Mouse (Mus musculus) inflammation-experienced regulatory T-cells, adult 6 months (primary cell): Measurements from ENCODE around the gene Anxa6. TPM values are rescaled to one million over a fixed set of nuclear protein-coding genes. Genes with fewer than 3 reads are reported as not detected.
"Not testable (repeated sequence)": the region's sequence is repeated elsewhere in the genome, so short reads cannot be mapped to it uniquely, and the experiment has no call there.

Source experiments
- ATAC-seq: one replicate; pipeline ENCODE4 v1.8.0; 2017
- polyA plus RNA-seq, 3 experiments: library from polyadenylated mRNA; unstranded; fragments of 100-300 nt; shearing (Covaris generic); gene quantifications; one replicate each; pipeline ENCODE4 v1.2.1; 2017

Gene Anxa6
- polyA plus RNA-seq, 3 experiments from 2014 or later = 347 to 625 (median 370) TPM

- peak; percentile 42 for ATAC-seq
These were observed 74.6 kb downstream of the Anxa6 start for GRCm38 (mm10) chr11:54958571-54959073.

- not testable (repeated sequence) for ATAC-seq
These were observed 75.5 kb downstream of the Anxa6 start for GRCm38 (mm10) chr11:54957708-54958107.

GRCm38 (mm10) chr11:54956912-54957311, 76.3 kb downstream of the Anxa6 start:
- ATAC-seq = peak; percentile 27

DNA sequence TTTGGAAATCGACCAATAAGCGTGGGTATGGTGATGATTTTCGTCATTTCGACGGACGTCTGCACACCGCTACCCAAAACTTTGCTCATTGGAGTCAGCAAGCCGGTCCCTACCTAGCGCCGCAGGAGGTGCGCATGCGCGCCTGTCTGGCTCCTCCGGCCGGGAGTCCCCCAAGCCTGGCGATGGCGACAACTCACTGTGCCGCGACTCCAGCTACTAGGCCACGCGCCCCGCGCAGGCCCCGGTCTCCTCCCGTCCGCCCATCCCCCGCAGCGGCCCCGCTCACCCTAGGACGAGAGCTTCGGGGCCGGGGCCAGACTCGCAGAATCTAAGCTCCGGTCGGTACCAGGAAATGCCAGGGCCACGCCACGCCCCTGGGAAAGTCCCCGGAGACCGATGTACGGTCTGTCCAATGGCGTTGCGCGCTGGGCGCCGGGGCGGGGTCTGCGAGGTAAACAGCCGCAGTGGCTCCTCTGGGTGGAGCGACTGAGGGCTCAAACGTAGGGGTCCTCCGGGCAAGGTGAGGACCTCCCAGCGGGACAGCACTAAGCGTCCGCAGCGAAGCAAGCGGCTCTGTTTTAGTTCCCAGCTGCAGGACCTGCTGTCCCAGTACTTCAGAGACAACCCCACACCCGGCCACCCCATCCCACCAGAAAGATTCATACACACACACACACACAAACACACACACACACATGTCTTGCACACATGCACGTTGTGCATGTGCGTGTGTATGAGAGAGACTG, 77.3 kb downstream of the Anxa6 start:
- peak; percentile 67 for ATAC-seq

DNA sequence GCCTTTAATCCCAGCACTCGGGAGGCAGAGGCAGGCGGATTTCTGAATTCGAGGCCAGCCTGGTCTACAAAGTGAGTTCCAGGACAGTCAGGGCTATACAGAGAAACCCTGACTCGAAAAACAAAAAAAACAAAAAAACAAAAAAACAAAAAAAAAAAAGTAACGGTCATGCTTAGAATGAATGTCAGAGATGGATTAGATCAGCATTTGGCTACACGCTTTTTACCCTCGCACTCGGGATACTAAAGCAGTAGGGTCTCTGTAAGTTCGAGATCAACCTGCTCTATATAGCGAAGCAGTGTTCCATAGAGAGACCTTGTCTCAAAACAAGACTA, 77.9 kb downstream of the Anxa6 start:
- ATAC-seq = not testable (repeated sequence)

DNA sequence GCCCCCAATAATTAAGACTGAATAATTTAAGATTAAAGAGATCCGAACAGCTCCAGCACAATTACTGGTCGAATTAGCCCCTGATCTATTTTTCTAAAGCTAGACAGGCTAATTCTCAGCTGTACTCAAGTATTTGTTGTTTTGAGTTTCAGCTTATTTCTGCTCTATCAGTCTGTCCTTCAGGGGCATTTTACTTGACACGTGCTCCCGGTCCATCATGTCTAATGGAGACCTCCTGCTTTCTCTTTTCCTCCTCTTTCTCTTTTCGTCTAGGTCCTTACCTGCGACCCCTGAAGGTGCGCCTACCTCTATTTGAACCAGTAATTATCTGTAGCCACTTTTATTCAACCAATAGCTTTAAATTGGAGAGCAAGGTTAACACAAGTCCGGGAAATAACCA, 78.5 kb downstream of the Anxa6 start:
- no peak for ATAC-seq

GRCm38 (mm10) chr11:54953993-54954446, 79.2 kb downstream of the Anxa6 start:
- peak; percentile 7 for ATAC-seq

- peak; percentile 12 for ATAC-seq
These were observed 80.6 kb downstream of the Anxa6 start for GRCm38 (mm10) chr11:54952651-54953050.

- no peak for ATAC-seq
These were observed 82.6 kb downstream of the Anxa6 start for GRCm38 (mm10) chr11:54950684-54951083.

- ATAC-seq = no peak
These were observed 83.5 kb downstream of the Anxa6 start for GRCm38 (mm10) chr11:54949717-54950116.

DNA sequence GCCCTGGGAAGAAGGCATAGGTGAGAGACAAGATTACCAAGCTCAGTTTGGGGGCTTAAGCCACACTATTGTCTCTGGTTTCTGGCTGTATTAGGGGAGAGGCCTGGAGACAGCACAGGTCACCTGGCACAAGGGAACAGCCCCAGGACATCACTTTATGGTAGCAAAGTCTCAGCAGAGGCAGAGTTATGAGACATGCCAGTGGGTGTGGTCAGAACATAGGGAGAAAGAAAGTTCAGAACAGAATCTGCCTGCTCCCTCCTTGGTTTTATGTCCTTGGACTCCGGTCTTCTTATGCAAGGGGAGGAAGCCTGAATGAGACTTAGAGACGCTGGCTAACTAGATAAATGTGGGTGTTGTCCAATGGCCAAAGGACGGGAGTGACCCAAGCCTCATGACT, 88.5 kb downstream of the Anxa6 start:
- ATAC-seq = no peak

DNA sequence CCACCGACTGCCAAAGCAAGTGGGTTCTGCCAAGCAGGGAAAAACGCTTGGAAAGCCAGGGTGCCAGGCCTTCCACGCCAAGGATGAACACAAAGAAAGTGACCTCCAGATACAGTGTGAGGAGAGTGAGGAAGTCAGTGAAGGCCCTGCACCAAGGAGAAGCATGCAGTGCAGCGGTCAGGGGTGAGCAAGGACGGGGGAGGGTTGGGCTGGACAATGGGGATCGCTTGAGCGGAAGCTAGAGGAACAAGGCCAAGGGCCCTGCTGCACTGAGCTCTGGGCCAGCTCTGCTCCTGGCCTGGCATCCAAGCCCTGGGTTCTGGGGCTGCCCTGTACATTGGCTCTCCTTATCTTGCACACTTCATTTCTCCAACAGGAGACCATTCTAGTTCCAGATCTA, 93.2 kb downstream of the Anxa6 start:
- no peak for ATAC-seq

- ATAC-seq = no peak
These were observed 93.7 kb downstream of the Anxa6 start for GRCm38 (mm10) chr11:54939501-54939900.

DNA sequence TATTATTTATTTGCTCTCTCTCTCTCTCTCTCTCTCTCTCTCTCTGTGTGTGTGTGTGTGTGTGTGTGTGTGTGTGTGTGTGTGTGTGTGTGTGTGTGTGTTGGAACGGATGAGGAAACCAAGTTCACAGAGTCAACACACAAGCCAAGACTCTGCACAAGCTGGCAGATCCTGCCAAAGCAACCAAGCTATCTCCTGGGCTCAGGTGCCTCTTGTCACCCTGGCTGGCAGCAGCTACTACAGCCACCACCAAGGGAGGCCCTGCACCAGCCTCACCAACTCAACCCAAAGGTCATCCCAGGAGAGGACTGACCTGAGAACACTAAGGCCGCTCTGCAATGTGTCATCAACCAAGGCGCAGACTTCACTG, 96.5 kb downstream of the Anxa6 start:
- peak; percentile 15 for ATAC-seq

DNA sequence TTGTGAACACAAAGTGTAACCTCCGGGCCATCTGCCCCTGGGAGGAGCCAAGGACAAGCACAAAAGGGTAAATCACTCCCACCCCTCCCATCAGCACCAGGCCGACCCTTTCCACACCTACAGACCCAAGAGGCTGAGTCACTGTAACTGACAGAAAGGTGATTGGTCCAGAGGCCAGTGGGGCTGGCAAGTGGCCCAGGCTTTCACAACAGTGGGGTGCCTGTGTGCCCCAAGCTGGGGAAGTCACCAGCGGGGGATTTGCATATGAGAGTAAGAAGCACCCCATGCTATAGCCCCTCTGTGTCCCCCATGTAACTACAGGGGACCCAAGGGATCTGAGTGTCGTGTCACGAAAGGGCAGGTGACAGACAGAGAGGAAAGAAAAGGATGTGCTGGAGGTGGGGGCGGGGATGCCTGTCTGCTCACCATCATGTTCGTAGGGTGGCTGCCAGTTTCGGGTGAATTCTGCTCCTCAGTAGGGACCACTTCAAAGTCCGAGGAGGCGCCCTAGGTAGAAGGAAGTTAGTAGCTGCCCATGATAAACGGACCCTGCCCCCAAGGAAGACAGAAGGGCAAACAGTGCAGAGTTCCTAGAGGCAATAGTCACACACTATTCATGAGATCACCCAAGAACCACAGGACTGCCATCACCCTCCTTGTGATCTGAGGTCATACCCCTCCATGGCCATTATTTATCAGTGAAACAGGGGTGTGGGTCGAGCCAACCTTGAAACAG, 97.0 kb downstream of the Anxa6 start:
- peak; percentile 47 for ATAC-seq

- ATAC-seq = no peak
These were observed 99.0 kb downstream of the Anxa6 start for GRCm38 (mm10) chr11:54934198-54934597.

DNA sequence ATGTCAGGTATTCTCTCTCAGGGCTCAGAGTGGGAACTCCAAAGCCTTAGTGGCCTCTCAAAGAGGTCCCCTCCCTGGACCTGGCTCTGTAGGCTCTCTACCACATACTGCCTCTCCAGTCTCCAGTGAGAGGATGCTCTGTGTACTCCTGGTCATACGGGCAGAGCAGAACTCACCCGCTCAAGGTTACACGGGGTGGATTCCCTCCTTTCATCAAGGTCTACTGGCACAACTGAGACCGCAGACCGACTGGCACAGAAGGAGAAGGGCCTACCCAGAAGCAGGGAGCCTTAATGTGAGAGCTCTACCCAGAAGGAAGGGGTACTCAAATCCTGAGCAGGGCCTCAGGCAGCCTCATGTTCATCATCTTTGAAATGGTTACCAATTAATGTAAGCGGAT, 100.7 kb downstream of the Anxa6 start:
- no peak for ATAC-seq

DNA sequence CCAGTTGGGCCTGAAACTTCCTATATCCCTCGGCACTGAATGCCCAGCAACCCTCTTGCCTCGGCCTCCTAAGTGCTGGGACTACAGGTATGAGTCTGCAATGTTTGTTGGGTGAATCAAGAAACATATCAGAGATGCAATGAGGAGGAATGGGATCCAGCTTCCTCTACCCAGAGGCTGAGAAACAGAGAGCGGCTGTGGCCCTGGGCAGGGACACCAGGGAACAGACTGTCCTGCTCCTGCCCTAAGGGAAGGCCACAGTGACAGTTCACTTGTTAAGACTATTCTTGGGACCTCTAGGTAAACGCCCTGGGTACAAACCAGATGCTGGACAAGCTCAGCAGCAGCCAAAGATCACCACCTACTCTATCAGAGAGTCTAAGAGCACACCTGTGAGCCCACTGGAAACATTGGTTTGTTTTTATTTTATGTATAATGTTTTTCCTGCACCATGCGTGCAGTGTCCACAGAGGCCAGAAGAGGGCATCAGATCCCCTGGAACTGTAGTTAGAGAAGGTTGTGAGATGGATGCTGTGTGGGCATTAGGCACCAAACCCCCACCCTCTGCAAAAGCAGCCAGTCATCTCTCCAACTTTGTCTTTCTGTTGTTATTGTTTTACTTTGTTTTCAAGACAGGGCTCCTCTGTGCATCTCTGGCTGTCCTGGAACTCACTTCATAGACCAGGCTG, 101.7 kb downstream of the Anxa6 start:
- ATAC-seq = no peak

DNA sequence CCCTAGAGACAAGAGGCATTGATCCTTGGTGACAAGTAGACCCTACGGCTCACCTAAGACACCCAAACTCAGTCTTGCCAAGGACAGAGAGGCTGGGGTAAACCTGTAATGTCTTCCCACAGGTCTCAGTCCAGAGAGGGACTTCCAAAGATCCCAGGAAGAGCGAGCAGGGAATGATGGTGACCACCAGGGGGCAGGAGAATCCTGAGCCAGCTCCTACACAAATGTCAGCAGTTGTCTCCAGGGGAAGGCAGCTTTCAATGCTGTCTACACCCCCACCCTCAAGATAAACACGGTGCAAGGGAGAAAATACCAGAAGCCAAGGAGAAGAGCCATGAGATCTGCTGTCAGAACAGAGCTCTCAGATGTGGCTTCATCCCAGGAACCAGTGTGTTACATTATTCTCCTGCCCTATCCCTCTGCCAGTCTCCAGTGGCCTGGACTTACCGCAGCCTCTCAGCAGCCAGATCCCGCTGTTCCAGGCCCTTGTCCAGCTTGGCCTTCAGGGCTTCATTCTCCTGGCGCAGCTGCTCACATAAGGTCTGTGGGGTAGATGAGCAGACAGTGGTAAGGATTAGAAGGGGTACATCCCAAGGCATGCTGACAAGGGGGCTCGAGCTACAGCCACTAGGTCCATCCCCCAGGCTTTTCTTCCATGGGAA, 102.8 kb downstream of the Anxa6 start:
- ATAC-seq = no peak

GRCm38 (mm10) chr11:54929744-54930143, 103.5 kb downstream of the Anxa6 start:
- ATAC-seq = no peak

DNA sequence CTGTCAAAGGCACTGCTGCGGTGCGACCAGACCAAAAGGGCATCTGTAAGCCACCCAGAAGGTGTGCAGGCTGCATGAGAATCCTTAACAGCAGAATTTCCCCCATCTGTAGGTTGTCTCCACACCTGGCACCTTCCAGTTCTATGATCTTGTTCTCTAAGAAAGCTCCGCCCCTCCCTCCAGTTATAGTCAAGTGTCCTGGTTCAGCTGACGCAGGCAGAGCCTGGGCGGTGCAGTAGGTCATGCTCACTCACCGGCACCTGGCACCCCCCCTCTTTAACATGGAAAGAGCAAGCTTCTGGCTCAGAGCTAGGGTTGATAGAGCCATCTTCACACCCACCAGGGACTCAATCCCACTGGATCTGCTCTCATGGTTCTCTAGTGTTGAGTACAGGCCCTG, 104.0 kb downstream of the Anxa6 start:
- no peak for ATAC-seq
